Mouse (Mus musculus): ENCODE data around the gene Vasn.

GRCm38 (mm10) chr16:4655251-4655734, 15.6 kb downstream of the Vasn start:
- no peak for TF ChIP-seq POLR2A (IDR thresholded peaks at IDR 0.05; ENCODE audit: low read depth, low read length)
- no peak for TF ChIP-seq PAX5 (IDR thresholded peaks at IDR 0.05; ENCODE audit: low read length)
- no peak for TF ChIP-seq USF2 (conservative IDR thresholded peaks at IDR 0.05; ENCODE audit: low read depth, low read length)
- TF ChIP-seq KAT2A (IDR thresholded peaks at IDR 0.05; ENCODE audit: insufficient replicate concordance, low read length) = no peak
- peak in 1 of 2 experiments; percentile 45; a peak in 2 of 4 replicates for TF ChIP-seq CTCF (conservative IDR thresholded peaks at IDR 0.05 in 1 of 2, IDR thresholded peaks at IDR 0.05 in 1 of 2; ENCODE audit: low read depth in 2 of 2, low read length in 2 of 2)
- TF ChIP-seq MAX (IDR thresholded peaks at IDR 0.05; ENCODE audit: low read length) = no peak

Measured in CH12.LX (cell line).